Mouse (Mus musculus): ENCODE measurements around the gene Ets2. TPM values are rescaled to one million over a fixed set of nuclear protein-coding genes. Genes with fewer than 3 reads are reported as not detected.
"Not testable (repeated sequence)": the region's sequence is repeated elsewhere in the genome, so short reads cannot be mapped to it uniquely, and the experiment has no call there.

The Ets2 gene
- total and polyA plus RNA-seq, 3 experiments: 47.2 to 70.6 (median 50.3) TPM

DNA sequence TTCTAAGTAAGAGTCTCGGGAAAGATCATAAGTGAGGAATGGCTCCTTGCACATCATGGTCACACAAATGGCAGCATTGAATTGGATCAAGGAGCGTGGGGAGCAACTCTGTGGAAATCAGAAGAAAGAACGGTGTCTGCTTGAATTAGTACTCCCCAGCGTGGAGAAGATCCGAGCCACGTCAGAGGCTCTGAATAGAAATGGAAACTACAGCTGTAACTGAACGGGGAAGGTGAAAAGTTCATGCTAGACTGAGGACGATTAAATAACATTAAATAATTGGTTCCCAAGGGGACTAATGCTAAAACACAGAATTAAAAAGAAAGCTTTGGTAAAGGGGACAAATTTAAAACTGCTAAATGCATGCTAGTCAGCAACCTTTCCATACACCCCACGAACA, 50.6 kb downstream of the Ets2 start:
- Histone ChIP-seq H3K4me3 (no peak overlapping the region), H3K36me3 (ENCODE audit: control insufficient read depth, insufficient read depth, low read length) (peaks cover 10% of the 10 kb centered on the region), H3K27ac (peak overlapping the region; percentile 58), H3K9ac (ENCODE audit: low read depth, low read length) (no peak overlapping the region; the same call in 1 of the 2 replicates), H3K79me2 (replicated peaks; ENCODE audit: control insufficient read depth, insufficient read depth, low read length) (no peaks in the 10 kb centered on the region), H3K27me3 (ENCODE audit: control insufficient read depth, insufficient read depth, low read length) (no peaks in the 10 kb centered on the region), H3K4me1 (ENCODE audit: control insufficient read depth, insufficient read depth, low read length) (peaks cover 22% of the 10 kb centered on the region)
- intact Hi-C loops (cut with DNase I): loop anchor here (2.0 to 10.0 kb wide), 3 partner anchors 50 to 318 kb away; partner anchors contain the start of gene Ets2
- no peak for DNase-seq
- WGBS: 27% methylated on average over 9 of the region's 9 CpGs
- no peak for TF ChIP-seq CTCF (IDR thresholded peaks at IDR 0.05)
- TF ChIP-seq EP300 (IDR thresholded peaks at IDR 0.05; ENCODE audit: insufficient read depth, low read depth, low read length): no peak
- TF ChIP-seq POLR2A (IDR thresholded peaks at IDR 0.05; ENCODE audit: insufficient read depth, low read depth, low read length): no peak

GRCm38 (mm10) chr16:95753295-95753694, 51.4 kb downstream of the Ets2 start:
- 0 out of 2 replicates have a peak, but pooled peaks have one; percentile 6 for TF ChIP-seq CTCF (IDR thresholded peaks at IDR 0.05)
- TF ChIP-seq POLR2A (IDR thresholded peaks at IDR 0.05; ENCODE audit: insufficient read depth, low read depth, low read length): no peak
- no peaks in the 10 kb centered on the region for H3K79me2 ChIP-seq (replicated peaks; ENCODE audit: control insufficient read depth, insufficient read depth, low read length)
- peaks cover 10% of the 10 kb centered on the region for H3K36me3 ChIP-seq (ENCODE audit: control insufficient read depth, insufficient read depth, low read length)
- H3K9ac ChIP-seq (ENCODE audit: low read depth, low read length): no peak overlapping the region
- peaks cover 22% of the 10 kb centered on the region for H3K4me1 ChIP-seq (ENCODE audit: control insufficient read depth, insufficient read depth, low read length)
- WGBS: 9% methylated on average over 7 of the region's 7 CpGs
- intact Hi-C loops (cut with DNase I): loop anchor here (2.0 to 10.0 kb wide), 3 partner anchors 50 to 318 kb away; partner anchors contain the start of gene Ets2
- no peak overlapping the region for H3K4me3 ChIP-seq
- peak in 1 of 2 experiments; percentile 57 for DNase-seq
- no peaks in the 10 kb centered on the region for H3K27me3 ChIP-seq (ENCODE audit: control insufficient read depth, insufficient read depth, low read length)
- peak overlapping the region; percentile 58 for H3K27ac ChIP-seq

DNA sequence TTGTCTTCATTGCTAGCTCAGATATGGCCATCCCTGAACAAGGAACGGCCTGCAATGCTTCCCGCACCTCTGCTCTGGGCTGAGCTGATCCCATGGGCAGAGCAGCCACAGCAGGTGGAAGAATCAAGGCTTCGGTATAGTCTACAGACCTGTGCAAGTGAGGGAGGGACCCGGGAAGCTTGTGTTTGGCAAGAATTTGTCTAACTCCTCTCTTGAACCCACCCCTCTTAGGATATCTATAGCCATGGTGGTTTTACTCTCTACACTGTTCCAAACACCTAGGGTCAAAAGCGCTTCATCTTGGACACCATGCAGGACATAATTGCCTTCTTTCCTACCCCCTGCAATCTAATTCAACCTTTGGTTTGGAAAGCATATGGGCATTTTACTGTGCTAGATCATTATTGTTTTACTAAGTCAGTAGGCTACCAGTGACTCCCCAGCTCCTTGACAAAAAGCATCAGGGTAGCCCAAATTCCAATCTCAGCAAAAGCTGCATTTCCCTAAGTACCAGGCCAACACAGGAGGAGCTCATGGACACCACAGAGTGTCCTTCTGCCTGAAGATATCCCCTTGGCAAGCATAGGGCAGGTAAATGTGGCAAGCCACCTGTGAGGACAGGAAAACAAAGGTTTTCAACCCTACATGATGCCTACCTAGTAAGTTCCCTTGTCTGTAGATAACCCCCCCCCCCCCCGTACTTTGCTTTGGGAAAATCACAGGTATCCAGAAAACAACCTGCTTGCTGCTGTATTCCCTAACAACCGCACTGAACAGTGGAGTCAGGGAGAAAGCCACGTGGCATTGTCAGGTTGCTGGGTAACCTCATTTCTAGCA, 57.5 kb downstream of the Ets2 start:
- 82% methylated on average over 8 of the region's 8 CpGs for WGBS
- TF ChIP-seq POLR2A (IDR thresholded peaks at IDR 0.05; ENCODE audit: insufficient read depth, low read depth, low read length): no peak
- no peak for TF ChIP-seq CTCF (IDR thresholded peaks at IDR 0.05)
- no peak for TF ChIP-seq EP300 (IDR thresholded peaks at IDR 0.05; ENCODE audit: insufficient read depth, low read depth, low read length)
- peak overlapping the region; percentile 71; the same call in 1 of the 2 replicates for H3K27ac ChIP-seq

GRCm38 (mm10) chr16:95759988-95760391, 58.1 kb downstream of the Ets2 start:
- 50% methylated on average over 6 of the region's 6 CpGs for WGBS
- Histone ChIP-seq H3K4me1 (ENCODE audit: control insufficient read depth, insufficient read depth, low read length) (peaks cover 5% of the 10 kb centered on the region; the same call in 1 of the 2 replicates), H3K9ac (ENCODE audit: low read depth, low read length) (no peak overlapping the region), H3K27me3 (ENCODE audit: control insufficient read depth, insufficient read depth, low read length) (no peaks in the 10 kb centered on the region), H3K27ac (peak overlapping the region; percentile 71; the same call in 1 of the 2 replicates), H3K36me3 (ENCODE audit: control insufficient read depth, insufficient read depth, low read length) (no peaks in the 10 kb centered on the region), H3K4me3 (no peak overlapping the region), H3K79me2 (replicated peaks; ENCODE audit: control insufficient read depth, insufficient read depth, low read length) (no peaks in the 10 kb centered on the region)
- peak; percentile 43 to 80 for DNase-seq
- intact Hi-C loops (cut with DNase I): loop anchor here (5.0 to 10.0 kb wide), 2 partner anchors 103 to 325 kb away; no protein-coding TSS in a partner anchor
- TF ChIP-seq CTCF (IDR thresholded peaks at IDR 0.05): no peak
- TF ChIP-seq EP300 (IDR thresholded peaks at IDR 0.05; ENCODE audit: insufficient read depth, low read depth, low read length): 0 out of 2 replicates have a peak, but pooled peaks have one; percentile 70

More for the DNA sequence above, 57.5 kb downstream of the Ets2 start:
- H3K4me3 ChIP-seq: no peak overlapping the region
- H3K79me2 ChIP-seq (replicated peaks; ENCODE audit: control insufficient read depth, insufficient read depth, low read length): no peaks in the 10 kb centered on the region
- peaks cover 5% of the 10 kb centered on the region; the same call in 1 of the 2 replicates for H3K4me1 ChIP-seq (ENCODE audit: control insufficient read depth, insufficient read depth, low read length)
- no peak for DNase-seq
- intact Hi-C loops (cut with DNase I): loop anchor here (5.0 to 10.0 kb wide), 2 partner anchors 102 to 325 kb away; no protein-coding TSS in a partner anchor
- H3K27me3 ChIP-seq (ENCODE audit: control insufficient read depth, insufficient read depth, low read length): no peaks in the 10 kb centered on the region
- H3K9ac ChIP-seq (ENCODE audit: low read depth, low read length): no peak overlapping the region
- no peaks in the 10 kb centered on the region for H3K36me3 ChIP-seq (ENCODE audit: control insufficient read depth, insufficient read depth, low read length)

- H3K4me3 ChIP-seq: no peak overlapping the region
- no peak overlapping the region for H3K27ac ChIP-seq
- TF ChIP-seq CTCF (IDR thresholded peaks at IDR 0.05) (no peak), POLR2A (IDR thresholded peaks at IDR 0.05; ENCODE audit: insufficient read depth, low read depth, low read length) (no peak), EP300 (IDR thresholded peaks at IDR 0.05; ENCODE audit: insufficient read depth, low read depth, low read length) (no peak)
- H3K36me3 ChIP-seq (ENCODE audit: control insufficient read depth, insufficient read depth, low read length): no peaks in the 10 kb centered on the region
- no peaks in the 10 kb centered on the region for H3K27me3 ChIP-seq (ENCODE audit: control insufficient read depth, insufficient read depth, low read length)
- H3K9ac ChIP-seq (ENCODE audit: low read depth, low read length): no peak overlapping the region
- WGBS: 82% methylated on average over 6 of the region's 6 CpGs
- H3K79me2 ChIP-seq (replicated peaks; ENCODE audit: control insufficient read depth, insufficient read depth, low read length): no peaks in the 10 kb centered on the region
- DNase-seq: no peak
- intact Hi-C loops (cut with DNase I): no loop called here
- H3K4me1 ChIP-seq (ENCODE audit: control insufficient read depth, insufficient read depth, low read length): peaks cover 4% of the 10 kb centered on the region; the same call in 1 of the 2 replicates
Measured at GRCm38 (mm10) chr16:95761742-95762141, 59.9 kb downstream of the Ets2 start.

DNA sequence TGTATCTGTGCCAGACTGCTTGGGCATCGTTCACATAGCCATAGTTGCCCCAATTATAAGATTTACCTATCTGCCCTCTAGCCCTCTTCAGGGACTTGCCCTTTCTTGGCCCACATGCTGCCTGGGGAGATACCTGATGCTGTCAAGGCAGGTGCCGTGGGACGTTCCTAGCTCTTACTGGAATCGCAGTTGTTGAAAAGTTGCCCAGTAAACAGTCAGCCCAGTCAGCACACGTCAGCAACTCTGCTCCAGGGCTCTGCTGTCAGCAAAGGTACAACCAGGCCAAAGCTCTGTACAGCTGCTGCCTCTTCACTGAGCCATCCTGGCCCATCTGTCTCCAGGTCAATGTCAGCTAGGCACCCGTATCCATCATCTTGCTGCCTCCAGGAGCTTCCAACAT, 61.3 kb downstream of the Ets2 start:
- no peak overlapping the region for H3K27ac ChIP-seq
- intact Hi-C loops (cut with DNase I): no loop called here
- no peaks in the 10 kb centered on the region for H3K36me3 ChIP-seq (ENCODE audit: control insufficient read depth, insufficient read depth, low read length)
- H3K4me1 ChIP-seq (ENCODE audit: control insufficient read depth, insufficient read depth, low read length): peaks cover 4% of the 10 kb centered on the region; the same call in 1 of the 2 replicates
- 0 out of 2 replicates have a peak, but pooled peaks have one; percentile 29 for TF ChIP-seq EP300 (IDR thresholded peaks at IDR 0.05; ENCODE audit: insufficient read depth, low read depth, low read length)
- no peak for TF ChIP-seq CTCF (IDR thresholded peaks at IDR 0.05)
- no peaks in the 10 kb centered on the region for H3K79me2 ChIP-seq (replicated peaks; ENCODE audit: control insufficient read depth, insufficient read depth, low read length)
- no peak overlapping the region for H3K9ac ChIP-seq (ENCODE audit: low read depth, low read length)
- H3K27me3 ChIP-seq (ENCODE audit: control insufficient read depth, insufficient read depth, low read length): no peaks in the 10 kb centered on the region
- DNase-seq: peak in 1 of 2 experiments; percentile 57
- 62% methylated on average over 6 of the region's 6 CpGs for WGBS
- no peak overlapping the region for H3K4me3 ChIP-seq

- H3K9ac ChIP-seq (ENCODE audit: low read depth, low read length); intact Hi-C loops (cut with DNase I); H3K79me2 ChIP-seq (replicated peaks; ENCODE audit: control insufficient read depth, insufficient read depth, low read length); H3K27me3 ChIP-seq (ENCODE audit: control insufficient read depth, insufficient read depth, low read length); H3K4me3 ChIP-seq; H3K27ac ChIP-seq; H3K36me3 ChIP-seq (ENCODE audit: control insufficient read depth, insufficient read depth, low read length); H3K4me1 ChIP-seq (ENCODE audit: control insufficient read depth, insufficient read depth, low read length); DNase-seq: not testable (repeated sequence)
- 36% methylated on average over 8 of the region's 8 CpGs for WGBS
Measured at GRCm38 (mm10) chr16:95764041-95764440, 62.2 kb downstream of the Ets2 start.
